Mouse (Mus musculus): ENCODE measurements around the gene Rag1. TPM values are rescaled to one million over a fixed set of nuclear protein-coding genes. Genes with fewer than 3 reads are reported as not detected.

Rag1 gene
- total RNA-seq, 2 experiments from 2014 or later: 0.42 to 0.44 TPM

DNA sequence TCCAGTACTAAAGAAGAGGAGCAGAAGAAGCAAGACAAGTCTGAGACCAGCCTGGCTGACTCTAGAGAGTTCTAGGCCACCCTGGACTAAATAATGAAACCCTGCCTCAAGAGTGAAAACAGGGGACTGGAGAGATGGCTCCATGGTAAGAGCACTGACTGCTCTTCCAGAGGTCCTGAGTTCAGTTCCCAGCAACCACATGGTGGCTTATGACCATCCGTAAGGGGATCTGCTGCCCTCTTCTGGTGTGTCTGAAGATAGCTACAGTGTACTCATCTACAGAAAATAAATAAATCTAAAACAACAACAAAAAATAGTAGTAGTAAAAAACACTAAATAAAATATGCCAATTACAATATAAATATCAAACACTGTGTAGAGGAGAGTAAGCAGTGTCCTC lies 3.5 kb downstream of the Rag1 start:
- intact Hi-C loops (cut with DNase I): no loop called here
- DNase-seq: no peak

GRCm38 (mm10) chr2:101639840-101640350 lies 9.4 kb downstream of the Rag1 start:
- no peak for DNase-seq
- intact Hi-C loops (cut with DNase I): no loop called here

DNA sequence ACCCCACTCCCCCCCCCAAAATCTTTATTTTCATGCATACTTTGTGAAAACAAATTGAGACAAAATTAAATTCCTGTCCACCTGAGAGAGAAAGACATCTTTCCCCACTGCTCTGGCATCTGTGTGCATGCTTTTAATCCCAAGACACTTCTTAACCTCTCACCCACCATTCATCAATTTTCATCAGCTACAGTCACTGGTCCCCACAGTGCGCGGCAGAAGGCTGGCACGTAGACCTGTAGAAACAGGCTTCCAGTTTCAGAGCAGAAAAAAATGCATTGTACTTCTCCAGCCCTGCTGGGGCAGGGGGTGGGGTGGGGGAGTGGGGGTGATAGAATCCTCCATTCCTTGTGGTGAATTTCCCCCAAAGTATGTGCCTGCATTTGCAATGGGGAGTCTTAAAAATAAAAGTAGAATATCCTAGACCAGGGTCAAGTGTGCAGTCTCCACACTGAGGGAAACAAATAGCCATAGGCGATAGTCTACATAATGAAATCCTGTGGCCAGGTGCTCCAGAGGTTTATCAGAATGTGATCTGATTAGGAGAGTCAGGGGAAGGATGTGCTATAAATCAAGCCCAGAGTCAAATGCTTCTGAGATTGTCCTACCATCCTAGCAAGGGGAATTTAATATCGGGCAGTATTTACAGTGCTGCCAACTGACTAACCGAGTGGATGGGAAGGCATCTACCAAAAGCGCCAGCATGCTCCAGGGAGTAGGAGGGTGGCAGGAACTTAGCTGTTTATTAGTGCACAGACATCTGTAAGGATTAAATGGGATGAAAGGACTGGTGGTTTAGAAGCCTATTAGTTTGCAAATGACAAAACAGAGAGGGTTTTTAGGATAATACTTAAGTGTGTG lies 10.1 kb downstream of the Rag1 start:
- intact Hi-C loops (cut with DNase I): no loop called here
- DNase-seq: no peak

DNA sequence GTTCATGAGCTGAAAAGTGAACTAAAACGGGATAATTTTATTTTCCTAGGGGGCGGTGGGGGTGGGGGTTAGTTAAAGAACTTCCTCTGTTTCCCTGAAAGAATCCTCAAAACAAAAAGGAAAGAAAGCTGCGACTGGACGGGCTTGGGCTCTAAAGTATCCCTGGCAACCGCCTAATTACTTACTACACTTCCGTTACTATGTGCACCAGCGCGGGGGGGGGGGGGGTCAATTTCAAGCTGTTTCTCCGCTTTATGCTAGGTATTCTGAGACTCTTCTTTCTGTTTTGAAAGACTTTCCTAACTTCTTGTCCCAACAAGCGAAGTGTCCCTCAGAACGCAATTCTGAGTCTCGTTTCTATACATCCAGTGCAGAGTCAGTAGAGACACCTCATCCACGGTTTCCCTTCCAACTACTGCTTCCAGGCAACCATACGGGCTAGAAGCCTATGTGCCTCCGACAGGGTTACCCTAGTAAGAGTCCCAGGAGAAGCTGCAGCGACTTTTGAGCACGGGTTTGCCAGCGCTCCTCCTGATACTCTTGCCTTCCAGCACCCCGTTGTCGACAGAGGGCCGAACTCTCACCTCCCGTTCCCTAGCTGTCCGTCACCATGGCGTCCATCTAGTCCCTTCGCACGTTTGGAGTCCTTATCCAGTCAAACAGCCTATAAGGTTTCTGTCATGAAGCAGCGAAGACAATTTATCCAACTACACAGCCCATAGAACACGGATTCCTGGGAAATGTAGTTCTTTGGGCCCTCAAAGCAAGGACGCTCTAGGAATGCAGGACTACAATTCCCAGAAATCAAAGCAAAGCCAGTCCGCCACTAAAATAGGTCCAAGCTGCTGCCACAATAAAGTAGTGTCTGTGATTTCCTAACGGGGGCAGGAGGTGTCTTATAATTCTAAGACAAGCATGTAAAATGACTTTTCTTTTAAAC lies 20.7 kb downstream of the Rag1 start:
- intact Hi-C loops (cut with DNase I): no loop called here
- peak; percentile 66 for DNase-seq

DNA sequence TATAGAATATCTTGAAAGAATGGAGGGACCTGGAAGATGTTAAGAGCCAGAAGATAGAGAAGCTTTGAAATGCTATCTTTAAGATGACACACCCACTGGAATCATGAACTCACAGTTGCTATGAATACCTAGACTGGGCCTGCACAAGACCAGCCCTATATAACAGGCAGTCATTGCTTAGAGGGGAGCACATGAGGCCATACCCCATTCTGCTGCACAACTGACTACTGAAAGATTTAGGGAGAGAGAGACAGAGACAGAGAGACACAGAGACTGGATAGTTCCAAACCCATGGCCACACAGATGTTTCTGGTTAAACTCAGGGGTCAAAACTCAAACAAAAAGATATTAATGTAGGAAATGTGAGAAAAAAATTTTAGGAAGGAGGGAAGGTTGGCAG lies 22.1 kb downstream of the Rag1 start:
- DNase-seq: no peak
- intact Hi-C loops (cut with DNase I): no loop called here

DNA sequence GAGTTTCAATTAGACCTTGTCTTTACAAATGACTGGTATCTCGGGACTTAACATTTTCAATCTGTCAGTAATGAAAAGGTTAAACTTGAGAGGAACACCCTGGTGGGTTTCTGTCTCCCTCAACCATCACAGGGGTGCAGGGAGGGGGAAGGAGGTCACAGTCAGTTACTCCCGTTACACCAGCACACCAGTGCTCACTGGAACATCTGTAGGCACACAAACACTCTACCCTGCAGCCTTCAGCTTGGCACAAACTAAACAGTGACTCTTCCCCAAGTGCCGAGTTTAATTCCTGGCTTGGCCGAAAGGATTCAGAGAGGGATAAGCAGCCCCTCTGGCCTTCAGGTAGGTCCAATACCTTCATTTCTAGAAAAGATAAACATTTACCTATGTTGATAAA lies 24.8 kb downstream of the Rag1 start, which contains the start of gene Rag2:
Gene Rag2, plus strand, starts transcription at position 193 of the 400 bp plus-strand sequence.
- DNase-seq: no peak
- intact Hi-C loops (cut with DNase I): no loop called here

DNA sequence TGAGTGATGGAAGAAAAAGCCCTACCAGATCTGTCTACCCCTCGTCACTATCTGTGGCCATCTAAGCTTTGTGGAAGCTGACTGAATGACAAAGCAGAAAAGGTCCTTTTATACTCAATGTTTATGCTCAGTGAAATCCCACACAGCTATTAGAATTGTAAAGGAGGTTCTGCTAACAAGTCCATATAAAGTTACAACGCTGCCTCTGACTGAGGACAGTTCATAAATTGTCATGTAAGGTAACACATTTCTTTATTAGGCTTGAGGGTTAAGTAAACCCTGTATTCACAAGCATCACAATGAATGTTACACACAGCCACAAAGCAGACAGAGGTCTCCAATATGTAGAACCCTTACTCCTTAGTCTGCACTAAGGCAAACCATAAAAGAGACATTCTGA lies 25.3 kb downstream of the Rag1 start:
- DNase-seq: no peak
- intact Hi-C loops (cut with DNase I): no loop called here

DNA sequence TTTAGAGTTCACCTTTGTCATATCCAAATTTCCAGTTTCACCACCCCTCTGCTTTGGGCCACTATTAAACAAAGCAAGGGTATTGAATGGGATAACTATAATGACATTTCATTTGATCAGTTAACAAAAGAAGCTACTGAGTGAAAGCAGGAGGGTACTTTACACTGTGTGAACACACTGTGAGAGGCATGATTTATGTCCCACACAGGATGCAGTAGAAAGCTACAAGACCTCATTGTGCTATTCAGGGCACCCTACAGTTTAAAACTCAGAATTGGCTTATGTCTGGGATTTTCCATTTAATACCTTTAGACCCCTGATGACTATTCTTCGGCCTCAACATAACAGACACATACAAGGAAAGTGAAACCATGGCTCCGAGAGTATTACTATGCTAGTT lies 26.3 kb downstream of the Rag1 start:
- intact Hi-C loops (cut with DNase I): no loop called here
- no peak for DNase-seq

DNA sequence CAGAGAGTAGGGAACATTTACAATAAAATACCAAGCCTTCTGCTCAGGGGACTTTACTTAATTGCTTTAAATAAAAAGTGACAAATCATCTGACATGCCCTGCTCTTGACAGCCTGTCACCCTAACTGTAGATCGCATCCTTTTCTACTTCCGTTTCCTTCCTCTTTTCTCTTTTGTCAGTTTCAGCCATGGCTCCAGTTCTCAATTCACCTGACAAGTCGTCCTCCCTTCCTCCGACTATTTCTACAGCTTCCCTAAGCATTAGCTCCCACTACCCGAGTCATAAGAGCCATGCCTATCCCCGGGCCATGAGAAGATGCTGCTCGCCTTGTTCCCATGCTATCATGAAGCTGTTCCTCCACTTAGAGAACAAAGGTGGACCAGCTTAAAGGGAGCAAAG lies 27.7 kb downstream of the Rag1 start:
- intact Hi-C loops (cut with DNase I): no loop called here
- no peak for DNase-seq

DNA sequence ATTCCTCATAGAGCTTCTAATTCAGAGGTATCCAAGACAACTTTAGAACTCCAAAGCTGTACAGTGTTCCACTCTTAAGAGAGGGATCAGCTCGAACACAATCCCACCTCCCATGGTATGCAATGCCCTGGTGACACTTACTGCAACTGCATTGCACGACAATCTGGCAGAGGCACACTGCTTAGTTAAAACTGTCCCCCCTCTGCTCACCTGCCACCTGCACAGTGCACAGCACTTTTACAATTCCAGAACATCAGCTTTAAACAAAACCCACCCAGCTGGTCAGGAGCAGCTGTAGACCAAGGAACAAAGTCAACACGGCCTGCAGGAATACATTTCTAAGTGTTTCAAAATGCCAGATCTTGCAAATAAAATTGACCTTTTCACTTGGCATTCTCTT lies 28.4 kb downstream of the Rag1 start:
- intact Hi-C loops (cut with DNase I): no loop called here
- DNase-seq: no peak

- intact Hi-C loops (cut with DNase I): no loop called here
- no peak for DNase-seq
These were observed 30.9 kb downstream of the Rag1 start for GRCm38 (mm10) chr2:101618373-101618772.

- intact Hi-C loops (cut with DNase I): no loop called here
- DNase-seq: no peak
These were observed 33.6 kb downstream of the Rag1 start for GRCm38 (mm10) chr2:101615464-101616305.

GRCm38 (mm10) chr2:101610861-101611260 lies 38.4 kb downstream of the Rag1 start:
- intact Hi-C loops (cut with DNase I): no loop called here
- no peak for DNase-seq

DNA sequence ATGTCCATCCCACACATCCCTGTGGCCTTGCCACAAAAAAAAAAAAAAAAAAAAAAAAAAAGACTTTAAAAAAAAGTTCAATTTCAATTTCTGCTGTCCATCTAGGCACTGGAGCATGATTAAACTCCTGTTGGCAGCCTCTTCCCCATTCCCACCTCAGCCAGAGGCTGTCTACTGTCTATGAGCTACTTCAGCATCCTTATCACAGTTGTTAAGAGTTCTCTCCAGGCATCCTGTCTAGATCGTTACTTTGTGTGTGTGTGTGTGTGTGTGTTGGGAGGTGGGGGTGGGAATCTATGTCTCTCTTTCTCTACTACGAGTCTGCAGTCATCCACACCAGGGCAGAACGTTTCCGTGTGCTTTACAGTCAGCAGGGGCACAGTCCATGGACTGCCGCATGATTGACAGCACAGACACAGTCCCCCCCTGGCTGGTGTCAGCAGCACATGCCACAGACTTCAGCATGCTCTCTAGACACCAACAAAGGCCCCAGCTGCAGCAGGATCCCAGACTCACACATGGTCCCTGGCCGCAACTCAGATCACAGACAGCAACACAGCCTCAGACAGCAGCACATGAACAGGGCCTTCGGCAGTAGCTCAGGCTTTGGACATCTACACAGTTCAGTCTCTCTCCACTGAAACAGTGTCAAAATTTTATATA lies 40.9 kb downstream of the Rag1 start:
- intact Hi-C loops (cut with DNase I): no loop called here

DNA sequence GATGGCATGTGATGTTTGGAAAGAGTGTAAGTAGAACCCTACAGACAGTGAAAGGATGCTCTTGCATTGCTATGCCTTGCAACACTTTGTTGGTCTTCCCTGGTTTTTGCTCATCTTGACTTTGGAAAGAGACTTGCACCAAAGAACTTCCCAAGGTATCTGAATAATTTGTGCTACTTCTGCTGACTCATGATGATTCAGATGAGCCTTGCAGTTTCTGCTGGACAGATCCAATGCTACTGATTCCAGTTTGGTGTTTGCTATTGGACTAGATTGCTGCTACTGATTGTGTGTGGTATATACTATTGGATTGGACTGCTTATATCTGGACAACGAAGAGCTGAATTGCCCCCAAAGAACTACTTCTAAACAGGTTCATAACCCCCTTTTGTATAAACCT lies 46.2 kb downstream of the Rag1 start:
- intact Hi-C loops (cut with DNase I): no loop called here
- DNase-seq: no peak

More for the DNA sequence above, 40.9 kb downstream of the Rag1 start:
- DNase-seq: peak; percentile 56

- intact Hi-C loops (cut with DNase I): no loop called here
- DNase-seq: peak; percentile 58
These were observed 48.6 kb downstream of the Rag1 start for GRCm38 (mm10) chr2:101600703-101601102.

DNA sequence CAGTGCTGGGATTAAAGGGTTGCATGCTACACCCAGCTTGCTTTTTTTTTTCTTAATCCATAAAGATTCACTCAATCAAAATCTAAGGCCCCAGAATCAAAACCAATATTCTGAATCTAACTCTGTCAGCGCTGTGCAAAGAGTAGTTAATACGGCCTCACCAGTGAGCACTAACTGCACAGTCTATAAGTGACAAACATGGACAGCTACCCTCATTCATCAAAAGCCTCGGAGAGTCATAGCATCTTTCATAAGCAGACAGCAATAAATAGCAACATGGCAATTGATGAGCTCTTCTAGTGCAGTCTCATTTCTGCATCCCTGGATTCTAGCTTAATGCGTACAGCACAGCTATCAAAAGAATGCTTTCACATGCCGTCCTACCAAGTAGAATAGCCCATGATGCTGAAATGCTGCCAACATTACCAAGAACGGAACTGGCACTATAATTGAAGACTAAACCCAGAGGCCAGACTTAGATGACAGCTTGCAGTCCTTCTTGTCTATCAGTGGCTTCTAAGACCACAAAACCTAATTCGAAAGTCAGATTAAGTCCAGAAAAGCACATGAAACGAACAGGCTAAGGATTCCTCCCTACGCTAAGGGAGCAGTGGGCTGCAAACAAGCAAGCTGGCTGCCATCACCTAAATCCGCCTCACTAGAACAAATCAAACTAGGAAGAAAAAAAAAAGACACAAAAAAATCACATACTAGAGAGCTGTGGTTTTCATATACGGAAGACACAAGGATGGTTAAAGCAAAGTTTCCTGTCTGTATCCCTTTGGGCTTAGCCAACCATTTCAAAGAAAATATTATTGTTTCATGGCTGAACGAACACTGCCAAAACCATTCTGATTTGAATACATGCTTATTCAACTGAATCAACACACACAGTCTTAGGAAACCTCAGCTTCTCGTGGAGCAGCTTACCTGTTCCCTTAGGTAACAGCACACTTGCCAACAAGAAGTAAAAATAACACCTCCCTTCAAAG lies 50.8 kb downstream of the Rag1 start:
- peak; percentile 28 for DNase-seq
- intact Hi-C loops (cut with DNase I): loop anchor here (10.0 kb wide), 1 partner anchor 56 kb away; no protein-coding TSS in a partner anchor

DNA sequence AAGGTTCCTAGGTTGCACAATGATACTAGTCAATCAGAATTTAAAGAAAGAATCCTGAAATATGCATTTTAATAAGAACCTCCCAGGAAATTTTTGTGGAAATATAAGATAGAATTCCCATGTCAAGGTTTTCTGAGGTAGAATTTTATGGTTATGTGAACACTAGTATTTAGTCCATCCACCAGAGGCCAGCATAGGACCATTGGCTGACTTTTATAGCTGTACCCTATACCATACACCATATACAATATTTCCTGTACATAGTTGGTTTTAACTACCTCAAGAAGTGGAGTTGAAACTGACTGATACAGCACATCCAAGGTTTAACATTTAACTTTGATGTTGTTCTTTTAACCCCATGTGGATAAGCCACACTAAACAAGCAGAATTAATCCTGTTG lies 52.1 kb downstream of the Rag1 start:
- peak; percentile 9 for DNase-seq
- intact Hi-C loops (cut with DNase I): loop anchor here (10.0 kb wide), 1 partner anchor 58 kb away; no protein-coding TSS in a partner anchor
